Mouse (Mus musculus) Patski (cell line): ENCODE measurements at regions not wholly inside any gene's neighbourhood (a gene's known extent, or its start where the extent isn't known, plus 50 kb on each side); places are given as distances from the start of the nearest gene placed in this dataset.
A peak's percentile ranks its signal among the peaks of the same experiment; 100 is the strongest.

Experiments
- ATAC-seq: fragments of 100-300 bp; one replicate; pipeline ENCODE4 v1.8.0; 2021
- CTCF ChIA-PET: fragments of 350-600 bp; sonication (Branson Sonifier 250); formaldehyde crosslinking; loops from one replicate; lab custom pipeline; 2022; ENCODE audit warnings: inconsistent platforms; lab: Charles Lee
- POLR2A ChIA-PET: fragments of 350-600 bp; sonication (Branson Sonifier 250); formaldehyde crosslinking; loops from one replicate; lab custom pipeline; 2022; ENCODE audit warnings: antibody characterized with exemption, inconsistent platforms; lab: Charles Lee
- DNase-seq: peaks from one replicate; pipeline ENCODE4 v3.0.0-alpha.2; 2011; ENCODE audit warnings: low read depth, low spot score
- H3K27me3 ChIP-seq: fragments of 371-371 bp; one replicate; pipeline ENCODE4 v1.5.1; 2021
- CTCF ChIP-seq: fragments of 100-300 bp; IDR thresholded peaks from one replicate; pipeline ENCODE4 v1.5.1; 2021
- in situ Hi-C: fragments of 300-500 bp; cut with MboI; formaldehyde crosslinking; loops from 3 replicates; pipeline ENCODE4 v1.11.1; 2018; ENCODE audit warnings: low pct_unique_long_range_greater_than_20kb, mixed read lengths

DNA sequence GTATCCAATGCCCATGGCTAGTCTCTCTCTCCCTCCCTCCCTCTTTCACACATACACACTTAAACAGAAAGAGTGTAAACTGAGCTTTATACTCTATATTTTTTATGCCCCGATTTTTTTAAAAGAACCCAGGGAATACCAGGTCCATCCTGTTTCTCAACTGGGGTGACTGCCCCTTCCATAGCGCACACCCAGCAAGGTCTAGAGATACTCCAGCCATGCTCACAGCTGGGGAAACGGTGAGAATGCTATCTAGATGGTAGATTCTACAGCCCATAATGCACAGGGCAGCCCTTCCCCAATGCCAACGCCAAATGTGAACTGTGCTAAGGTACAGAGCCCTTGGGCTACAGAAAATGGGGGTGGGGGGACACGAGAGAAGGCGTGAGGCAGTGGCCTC is 51.2 kb upstream of the Tln2 start:
- H3K27me3 ChIP-seq: no peaks in the 10 kb centered on the region
- DNase-seq (no peak), ATAC-seq (no peak)
- in situ Hi-C loops: no loop called here
- ChIA-PET POLR2A (interaction anchor here (1.2 kb wide), 1 partner anchor 10 kb away, joined by 4 read pairs; no protein-coding TSS in a partner anchor), CTCF (interaction anchor here (1.2 kb wide), 1 partner anchor 14 kb away, joined by 3 read pairs; no protein-coding TSS in a partner anchor)
- no peak for TF ChIP-seq CTCF

DNA sequence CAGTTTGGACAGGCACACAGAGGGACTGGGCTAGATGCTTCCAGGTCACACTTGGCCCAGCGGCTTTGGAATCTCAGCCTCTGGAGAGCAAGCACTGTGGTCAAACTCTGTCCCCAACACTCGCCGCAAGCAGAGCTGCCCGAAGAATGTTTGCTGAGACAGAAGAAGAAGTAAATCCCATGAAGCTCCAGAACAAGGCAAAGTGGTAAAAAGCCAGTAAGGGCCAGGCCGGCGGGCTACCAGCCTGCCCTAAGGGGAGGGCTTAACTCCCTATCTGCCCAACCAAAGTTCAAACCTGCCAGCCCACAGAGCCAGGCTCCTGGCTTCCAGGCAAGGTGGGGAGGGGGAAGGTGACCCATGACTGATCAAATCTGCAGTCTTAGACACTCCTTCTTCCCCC is 52.2 kb upstream of the Tln2 start:
- ChIA-PET POLR2A (interaction anchor here (1.2 kb wide), 1 partner anchor 11 kb away, joined by 4 read pairs; no protein-coding TSS in a partner anchor), CTCF (interaction anchor here (1.2 kb wide), 1 partner anchor 13 kb away, joined by 3 read pairs; no protein-coding TSS in a partner anchor)
- no peak for ATAC-seq
- H3K27me3 ChIP-seq: no peaks in the 10 kb centered on the region
- no peak for TF ChIP-seq CTCF
- in situ Hi-C loops: no loop called here
- DNase-seq: no peak

DNA sequence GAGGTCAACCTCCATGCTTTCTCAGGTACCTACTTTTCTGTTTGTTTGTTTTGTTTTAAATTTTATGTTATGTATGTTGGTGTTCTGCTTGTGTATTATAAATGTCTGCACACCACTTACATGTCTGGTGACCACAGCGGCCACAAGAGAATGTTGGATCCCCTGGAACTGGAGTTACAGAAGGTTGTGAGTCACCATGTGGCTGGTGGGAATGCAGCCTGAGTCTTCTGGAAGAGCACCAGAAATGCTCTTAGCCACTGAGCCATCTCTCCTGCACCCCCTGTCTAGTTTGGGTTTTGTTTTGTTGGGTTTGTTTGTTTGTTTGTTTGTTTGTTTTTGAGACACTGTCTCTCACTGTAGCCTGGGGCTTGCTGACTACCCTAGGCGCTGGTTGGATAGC is 52.6 kb upstream of the Tln2 start:
- no peaks in the 10 kb centered on the region for H3K27me3 ChIP-seq
- ATAC-seq (peak; percentile 56), DNase-seq (peak; percentile 81)
- CTCF ChIA-PET: interaction anchor here (1.0 kb wide), 1 partner anchor 21 kb away, joined by 3 read pairs; no protein-coding TSS in a partner anchor
- no peak for TF ChIP-seq CTCF
- in situ Hi-C loops: no loop called here
- POLR2A ChIA-PET: no interaction called here

DNA sequence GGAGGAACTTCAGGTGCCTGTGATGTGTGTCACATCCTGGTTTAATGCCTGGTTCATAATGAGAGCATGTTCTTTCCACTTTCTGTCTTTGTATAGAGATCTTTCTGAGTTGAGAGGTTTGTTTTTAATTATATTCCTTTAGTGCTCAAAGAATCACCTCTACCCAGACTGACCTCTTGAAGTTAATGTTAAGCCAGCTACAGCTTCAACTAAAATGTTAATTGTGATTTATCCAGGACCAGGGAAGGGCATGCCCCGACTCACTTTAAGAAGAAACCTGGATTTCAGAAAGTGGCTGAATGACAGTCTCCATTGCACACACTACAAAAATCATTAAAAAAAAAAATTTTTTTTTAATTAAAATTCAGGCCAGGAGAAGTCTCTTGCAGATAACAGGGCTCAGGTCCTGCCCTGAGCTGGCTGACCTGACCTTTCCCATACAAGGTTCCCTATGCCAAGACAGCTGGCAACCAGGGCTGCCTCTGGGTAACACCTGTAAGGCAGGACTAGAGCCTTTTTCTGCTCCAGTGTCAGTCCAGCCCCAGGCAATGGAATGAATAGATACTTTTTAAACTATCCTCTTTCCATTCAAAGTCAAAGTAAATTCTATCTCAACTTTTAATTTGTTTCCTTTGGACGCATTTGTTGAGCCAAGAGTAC is 54.7 kb upstream of the Tln2 start:
- H3K27me3 ChIP-seq: no peaks in the 10 kb centered on the region
- CTCF ChIA-PET: interaction anchor here (0.7 to 1.9 kb wide), 4 partner anchors 10 to 26 kb away, joined by 3 to 4 read pairs (median 4); no protein-coding TSS in a partner anchor
- ATAC-seq: no peak
- TF ChIP-seq CTCF: no peak
- no peak for DNase-seq
- POLR2A ChIA-PET: interaction anchor here (1.2 kb wide), 1 partner anchor 11 kb away, joined by 3 read pairs; no protein-coding TSS in a partner anchor
- in situ Hi-C loops: no loop called here

DNA sequence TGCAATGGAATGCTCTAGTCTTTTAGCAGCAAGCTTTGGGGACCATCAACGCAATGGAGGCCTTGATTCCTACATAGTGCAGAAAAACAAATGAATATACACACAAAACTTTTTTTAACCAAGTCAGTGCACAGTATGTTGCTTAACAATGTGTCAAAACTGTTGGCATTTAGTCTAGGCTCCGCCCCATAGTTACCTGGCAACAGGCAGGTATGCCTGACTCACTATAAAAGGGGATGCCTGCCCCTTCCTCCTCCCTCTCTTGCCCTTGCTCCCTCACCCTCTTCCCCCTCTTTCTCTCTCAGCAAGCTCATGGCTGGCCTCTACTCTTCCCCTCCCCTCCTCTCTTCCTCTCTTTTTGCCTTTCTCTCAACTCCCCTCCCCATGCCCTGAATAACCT is 56.7 kb upstream of the Tln2 start:
- no peak for DNase-seq
- in situ Hi-C loops: no loop called here
- ChIA-PET CTCF (no interaction called here), POLR2A (interaction anchor here (1.1 kb wide), 1 partner anchor 17 kb away, joined by 6 read pairs; no protein-coding TSS in a partner anchor)
- H3K27me3 ChIP-seq: no peaks in the 10 kb centered on the region
- ATAC-seq: no peak
- TF ChIP-seq CTCF: no peak

DNA sequence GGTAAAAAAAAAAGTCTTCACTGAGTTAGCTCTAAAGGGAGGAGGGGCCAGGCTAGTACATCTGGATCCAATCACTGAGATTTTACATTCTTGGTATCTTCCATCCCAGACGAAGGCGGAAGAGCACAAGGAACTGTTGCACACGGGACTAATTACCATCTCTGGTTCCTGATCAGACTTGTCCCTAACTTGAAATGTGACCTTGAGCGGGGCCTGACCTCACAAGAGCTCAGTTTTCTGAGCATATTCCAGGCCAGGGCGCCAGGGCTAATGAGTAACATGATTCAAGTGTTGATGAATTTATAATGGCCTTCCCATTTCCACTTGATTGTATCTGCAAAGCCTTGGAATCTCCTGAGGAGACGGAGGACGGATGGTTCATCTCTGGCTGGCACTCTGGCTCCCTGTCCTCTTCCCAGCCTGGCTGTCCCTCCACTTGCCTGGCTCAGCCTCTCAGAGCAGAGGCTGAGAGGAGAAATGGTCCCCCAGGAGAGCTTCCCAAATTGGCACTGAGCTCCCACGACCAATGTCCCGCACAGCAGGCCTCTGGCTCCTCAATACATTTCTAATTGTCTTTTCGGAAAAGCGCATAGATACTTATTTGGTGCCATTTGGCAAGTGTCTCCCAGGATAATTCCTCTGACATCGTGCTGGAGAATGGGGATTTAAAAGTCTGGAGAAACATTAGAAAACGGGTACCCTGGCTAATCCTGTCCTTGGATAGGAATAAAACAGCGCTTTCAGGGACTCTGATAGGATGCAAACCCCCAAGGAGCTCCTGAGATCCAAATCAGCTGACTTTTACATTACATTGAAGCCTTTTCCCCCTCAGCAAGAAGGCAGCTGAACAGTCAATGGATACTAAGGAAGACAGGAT is 58.1 kb upstream of the Tln2 start:
- DNase-seq (no peak), ATAC-seq (no peak)
- no peak for TF ChIP-seq CTCF
- in situ Hi-C loops: no loop called here
- CTCF ChIA-PET: no interaction called here
- H3K27me3 ChIP-seq: no peaks in the 10 kb centered on the region
- POLR2A ChIA-PET: interaction anchor here (0.5 to 1.3 kb wide), 3 partner anchors 10 to 43 kb away, joined by 3 to 6 read pairs (median 4); no protein-coding TSS in a partner anchor

DNA sequence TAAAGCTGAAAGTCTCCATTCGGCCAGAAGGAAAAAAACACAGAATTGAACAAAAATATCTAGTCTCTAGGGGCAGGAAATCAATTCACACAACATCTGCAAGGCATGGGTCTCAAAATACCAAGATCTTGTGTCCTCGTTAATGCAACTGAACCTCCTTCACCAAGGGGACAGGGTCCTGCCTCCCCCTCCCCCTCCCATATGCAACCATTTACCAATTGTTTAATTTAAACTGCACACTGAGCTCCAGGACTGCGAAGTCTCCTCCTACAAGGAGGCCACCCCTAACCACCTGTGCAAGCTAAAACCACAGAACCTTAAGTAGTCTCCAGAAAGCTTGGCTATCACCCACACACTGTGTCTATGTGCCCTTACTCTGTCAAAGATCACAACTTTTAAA is 61.4 kb upstream of the Tln2 start:
- ChIA-PET POLR2A (interaction anchor here (0.6 kb wide), 1 partner anchor 1947 kb away, joined by 3 read pairs; no protein-coding TSS in a partner anchor), CTCF (interaction anchor here (0.8 to 1.2 kb wide), 5 partner anchors 9 to 306 kb away, joined by 3 to 4 read pairs (median 3); no protein-coding TSS in a partner anchor)
- H3K27me3 ChIP-seq: no peaks in the 10 kb centered on the region
- in situ Hi-C loops: no loop called here
- no peak for TF ChIP-seq CTCF
- no peak for ATAC-seq
- DNase-seq: no peak

DNA sequence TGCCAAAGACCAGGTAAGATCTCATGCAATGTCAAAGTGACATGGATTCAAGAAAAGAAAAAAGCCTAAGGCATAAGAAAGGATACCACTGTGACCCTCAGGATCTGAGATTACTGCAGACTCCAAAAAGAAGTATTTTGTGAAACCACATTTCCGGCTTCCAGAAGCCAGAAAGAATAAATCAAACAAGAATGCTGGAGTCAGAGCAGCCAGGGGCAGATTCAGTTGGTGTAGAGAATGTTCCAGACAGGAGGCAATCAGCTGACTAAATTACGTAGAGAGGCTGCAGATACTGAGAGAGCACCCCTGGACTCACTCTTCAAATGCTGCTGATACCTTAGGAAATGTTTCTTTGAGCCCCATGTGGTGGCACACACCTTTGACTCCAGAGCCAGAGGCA is 67.7 kb upstream of the Tln2 start:
- DNase-seq (no peak), ATAC-seq (no peak)
- POLR2A ChIA-PET: interaction anchor here (0.5 to 1.0 kb wide), 3 partner anchors 10 to 341 kb away, joined by 3 to 7 read pairs (median 3); no protein-coding TSS in a partner anchor
- CTCF ChIA-PET: no interaction called here
- no peaks in the 10 kb centered on the region for H3K27me3 ChIP-seq
- in situ Hi-C loops: no loop called here
- no peak for TF ChIP-seq CTCF

DNA sequence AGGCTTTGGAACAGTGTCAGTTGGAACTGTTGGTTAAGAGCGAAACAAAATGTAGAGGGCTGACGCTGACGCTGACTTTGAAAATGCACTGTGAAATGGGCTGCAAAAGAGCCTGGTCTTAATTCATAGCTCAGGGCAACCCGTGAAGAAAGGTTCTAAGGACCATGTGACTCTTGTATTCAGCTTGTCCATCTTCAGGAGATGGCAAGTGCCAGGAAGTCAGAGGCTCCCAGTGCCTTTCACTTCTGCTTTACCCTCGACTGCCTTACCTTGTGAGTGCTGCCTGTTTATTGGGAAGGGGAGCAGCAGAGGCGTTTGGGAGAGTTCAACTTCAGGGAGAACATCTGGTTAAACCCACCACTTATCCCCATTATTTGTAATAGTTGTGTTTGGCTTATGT is 70.1 kb upstream of the Tln2 start:
- ChIA-PET CTCF (interaction anchor here (1.3 kb wide), 1 partner anchor 9 kb away, joined by 3 read pairs; no protein-coding TSS in a partner anchor), POLR2A (interaction anchor here (0.5 kb wide), 1 partner anchor 41 kb away, joined by 5 read pairs; no protein-coding TSS in a partner anchor)
- H3K27me3 ChIP-seq: no peaks in the 10 kb centered on the region
- no peak for TF ChIP-seq CTCF
- in situ Hi-C loops: no loop called here
- ATAC-seq (no peak), DNase-seq (no peak)

DNA sequence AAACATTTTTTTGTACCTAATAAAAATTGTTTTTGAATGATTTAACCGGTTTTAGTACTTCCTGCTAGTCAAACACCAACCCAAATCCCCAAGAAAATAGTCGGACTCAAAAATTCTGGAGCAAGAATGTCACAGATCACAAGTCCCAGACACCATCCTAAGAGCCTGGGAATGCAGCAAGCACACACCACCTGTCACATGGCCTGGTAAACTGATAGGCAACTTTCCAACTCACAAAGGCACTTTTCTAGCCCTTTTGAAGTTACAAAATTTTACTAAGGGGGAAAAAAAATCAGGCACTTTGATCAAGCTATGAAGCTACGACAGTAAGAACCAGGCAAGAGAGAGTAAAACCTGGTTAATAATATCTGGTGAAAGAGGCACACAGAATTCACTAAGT is 70.7 kb upstream of the Tln2 start:
- H3K27me3 ChIP-seq: no peaks in the 10 kb centered on the region
- CTCF ChIA-PET: interaction anchor here (1.1 to 1.3 kb wide), 2 partner anchors 10 to 50 kb away, joined by 3 read pairs; no protein-coding TSS in a partner anchor
- in situ Hi-C loops: no loop called here
- ATAC-seq: no peak
- no peak for TF ChIP-seq CTCF
- no peak for DNase-seq
- POLR2A ChIA-PET: interaction anchor here (0.5 kb wide), 1 partner anchor 42 kb away, joined by 5 read pairs; no protein-coding TSS in a partner anchor
